Mouse (Mus musculus) hindbrain, embryonic 16.5 days (tissue): ENCODE measurements at regions not wholly inside any gene's neighbourhood (a gene's known extent, or its start where the extent isn't known, plus 50 kb on each side); places are given as distances from the start of the nearest gene placed in this dataset.

Experiments
- ATAC-seq: fragments of 200-750 bp; cut with Nextera tagmentation; 2 replicates; pipeline ENCODE4 v1.8.0; 2017; ENCODE audit warnings: moderate TSS enrichment, moderate library complexity
- H3K27ac ChIP-seq: fragments of 300-500 bp; sonication (generic); 2 replicates; pipeline ENCODE4 v1.5.1; 2014; ENCODE audit warnings: low read depth, mild to moderate bottlenecking, control low read depth, low read length, moderate library complexity
- H3K27me3 ChIP-seq: fragments of 300-500 bp; sonication (generic); replicated peaks from 2 replicates; pipeline ENCODE4 v1.6.1; 2014; ENCODE audit warnings: low read length; ENCODE audit not compliant: control insufficient read depth, insufficient read depth
- H3K36me3 ChIP-seq: fragments of 300-500 bp; sonication (generic); 2 replicates; pipeline ENCODE4 v1.6.1; 2014; ENCODE audit warnings: mild to moderate bottlenecking, low read length, moderate library complexity, mixed read lengths; ENCODE audit not compliant: control insufficient read depth, insufficient read depth
- H3K4me1 ChIP-seq: fragments of 300-500 bp; sonication (generic); 2 replicates; pipeline ENCODE4 v1.6.1; 2014; ENCODE audit warnings: low read depth, low read length; ENCODE audit not compliant: control insufficient read depth, insufficient read depth
- H3K4me2 ChIP-seq: fragments of 300-500 bp; sonication (generic); 2 replicates; pipeline ENCODE4 v1.6.1; 2014; ENCODE audit warnings: mild to moderate bottlenecking, low read length, control low read depth, moderate library complexity
- H3K4me3 ChIP-seq: fragments of 300-500 bp; sonication (generic); 2 replicates; pipeline ENCODE4 v1.5.1; 2014; ENCODE audit warnings: mild to moderate bottlenecking, low read length, control low read depth, moderate library complexity
- H3K9ac ChIP-seq: fragments of 300-500 bp; sonication (generic); 2 replicates; pipeline ENCODE4 v1.6.1; 2014; ENCODE audit warnings: low read depth, mild to moderate bottlenecking, control low read depth, low read length, moderate library complexity
- H3K9me3 ChIP-seq: fragments of 300-500 bp; sonication (generic); 2 replicates; pipeline ENCODE4 v1.6.1; 2014; ENCODE audit warnings: mild to moderate bottlenecking, low read length, moderate library complexity; ENCODE audit not compliant: control insufficient read depth
- WGBS: fragments of 180-500 bp; shearing (Covaris S2); extraction: QIAGEN DNeasy Blood & Tissue Kit; methylation state at CpG from one replicate; pipeline ENCODE4 v1.1.7; 2014; 5-methylcytosine and 5-hydroxymethylcytosine counted together

- 93% methylated on average over 4 of the region's 4 CpGs for WGBS
- Histone ChIP-seq H3K9me3 (no peaks in the 10 kb centered on the region), H3K27ac (no peak overlapping the region), H3K4me2 (no peak overlapping the region), H3K4me1 (no peaks in the 10 kb centered on the region), H3K4me3 (no peak overlapping the region), H3K9ac (no peak overlapping the region), H3K27me3 (no peaks in the 10 kb centered on the region), H3K36me3 (no peaks in the 10 kb centered on the region)
- no peak for ATAC-seq
Observed at GRCm38 (mm10) chr6:81621028-81621427, 302.4 kb upstream of the Gcfc2 start.

- Histone ChIP-seq H3K4me2 (no peak overlapping the region), H3K36me3 (no peaks in the 10 kb centered on the region), H3K9ac (no peak overlapping the region), H3K27ac (no peak overlapping the region), H3K4me3 (no peak overlapping the region), H3K4me1 (no peaks in the 10 kb centered on the region), H3K27me3 (no peaks in the 10 kb centered on the region), H3K9me3 (no peaks in the 10 kb centered on the region)
- 79% methylated on average over 5 of the region's 5 CpGs for WGBS
- ATAC-seq, result no peak
Observed at GRCm38 (mm10) chr6:81622714-81623113, 300.8 kb upstream of the Gcfc2 start.

GRCm38 (mm10) chr6:81625016-81625415 is 298.5 kb upstream of the Gcfc2 start:
- Histone ChIP-seq H3K4me1 (no peaks in the 10 kb centered on the region), H3K4me3 (no peak overlapping the region), H3K27me3 (no peaks in the 10 kb centered on the region), H3K9ac (no peak overlapping the region), H3K27ac (no peak overlapping the region), H3K9me3 (no peaks in the 10 kb centered on the region), H3K4me2 (no peak overlapping the region), H3K36me3 (no peaks in the 10 kb centered on the region)
- 54% methylated on average over 5 of the region's 5 CpGs for WGBS
- no peak for ATAC-seq

- no peak overlapping the region for H3K4me3 ChIP-seq
- H3K4me1 ChIP-seq, result no peaks in the 10 kb centered on the region
- ATAC-seq, result no peak
- H3K27me3 ChIP-seq, result no peaks in the 10 kb centered on the region
- no peak overlapping the region for H3K4me2 ChIP-seq
- H3K27ac ChIP-seq, result no peak overlapping the region
- H3K9ac ChIP-seq, result no peak overlapping the region
- 40% methylated on average over 3 of the region's 3 CpGs for WGBS
- no peaks in the 10 kb centered on the region for H3K9me3 ChIP-seq
- no peaks in the 10 kb centered on the region for H3K36me3 ChIP-seq
Observed at GRCm38 (mm10) chr6:81633586-81633985, 289.9 kb upstream of the Gcfc2 start.

GRCm38 (mm10) chr6:81647615-81648375 is 275.7 kb upstream of the Gcfc2 start:
- 91% methylated on average over 3 of the region's 3 CpGs for WGBS
- H3K27me3 ChIP-seq, result no peaks in the 10 kb centered on the region
- no peaks in the 10 kb centered on the region for H3K4me1 ChIP-seq
- ATAC-seq, result no peak
- H3K4me3 ChIP-seq, result no peak overlapping the region
- no peak overlapping the region for H3K9ac ChIP-seq
- no peaks in the 10 kb centered on the region for H3K36me3 ChIP-seq
- H3K9me3 ChIP-seq, result no peaks in the 10 kb centered on the region; the same call in 1 of the 2 replicates
- no peak overlapping the region for H3K4me2 ChIP-seq
- H3K27ac ChIP-seq, result no peak overlapping the region

- no peak for ATAC-seq
Observed at GRCm38 (mm10) chr6:81651856-81652255, 271.6 kb upstream of the Gcfc2 start.

GRCm38 (mm10) chr6:81655205-81655604 is 268.3 kb upstream of the Gcfc2 start:
- no peaks in the 10 kb centered on the region for H3K4me1 ChIP-seq
- 92% methylated on average over 2 of the region's 2 CpGs for WGBS
- no peak for ATAC-seq
- H3K27me3 ChIP-seq, result no peaks in the 10 kb centered on the region
- H3K4me3 ChIP-seq, result no peak overlapping the region
- no peak overlapping the region for H3K27ac ChIP-seq
- no peaks in the 10 kb centered on the region for H3K36me3 ChIP-seq
- no peak overlapping the region for H3K9ac ChIP-seq
- H3K9me3 ChIP-seq, result no peaks in the 10 kb centered on the region
- H3K4me2 ChIP-seq, result no peak overlapping the region

More at GRCm38 (mm10) chr6:81651856-81652255, 271.6 kb upstream of the Gcfc2 start:
- no peak overlapping the region for H3K27ac ChIP-seq
- H3K9me3 ChIP-seq, result no peaks in the 10 kb centered on the region
- no peaks in the 10 kb centered on the region for H3K4me1 ChIP-seq
- no peak overlapping the region for H3K9ac ChIP-seq
- H3K27me3 ChIP-seq, result no peaks in the 10 kb centered on the region
- no peaks in the 10 kb centered on the region for H3K36me3 ChIP-seq
- WGBS, result 64% methylated on average over 2 of the region's 2 CpGs
- no peak overlapping the region for H3K4me2 ChIP-seq
- no peak overlapping the region for H3K4me3 ChIP-seq

GRCm38 (mm10) chr6:81660478-81661395 is 262.7 kb upstream of the Gcfc2 start:
- peaks cover 2% of the 10 kb centered on the region; the same call in 1 of the 2 replicates for H3K4me1 ChIP-seq
- H3K9me3 ChIP-seq, result no peaks in the 10 kb centered on the region
- no peaks in the 10 kb centered on the region for H3K36me3 ChIP-seq
- 19% methylated on average over 17 of the region's 17 CpGs for WGBS
- H3K4me2 ChIP-seq, result peak overlapping the region; percentile 31
- H3K4me3 ChIP-seq, result no peak overlapping the region
- ATAC-seq, result peak; percentile 95
- no peaks in the 10 kb centered on the region for H3K27me3 ChIP-seq
- H3K9ac ChIP-seq, result 0 out of 2 replicates have a peak overlapping the region, but pooled peaks have one; percentile 6
- H3K27ac ChIP-seq, result peak overlapping the region; percentile 51

GRCm38 (mm10) chr6:81668944-81669343 is 254.5 kb upstream of the Gcfc2 start:
- Histone ChIP-seq H3K9ac (no peak overlapping the region), H3K4me3 (no peak overlapping the region), H3K27me3 (no peaks in the 10 kb centered on the region), H3K4me2 (no peak overlapping the region), H3K9me3 (no peaks in the 10 kb centered on the region), H3K27ac (no peak overlapping the region), H3K4me1 (no peaks in the 10 kb centered on the region; the same call in 1 of the 2 replicates), H3K36me3 (no peaks in the 10 kb centered on the region)
- ATAC-seq, result no peak
- 100% methylated on average over 1 of the region's 1 CpGs for WGBS
